Mouse (Mus musculus) forebrain, postnatal 0 days (tissue): Measurements from ENCODE around the gene Galm. TPM values are rescaled to one million over a fixed set of nuclear protein-coding genes. Genes with fewer than 3 reads are reported as not detected.
A peak's percentile ranks its signal among the peaks of the same experiment; 100 is the strongest.
"Not testable (repeated sequence)": the region's sequence is repeated elsewhere in the genome, so short reads cannot be mapped to it uniquely, and the experiment has no call there.

ENCODE experiments used
- ATAC-seq: fragments of 200-750 bp; cut with Nextera tagmentation; 2 replicates; pipeline ENCODE4 v1.8.0; 2017; ENCODE audit warnings: mild to moderate bottlenecking, moderate library complexity
- DNase-seq: peaks from one replicate; pipeline ENCODE4 v3.0.0-alpha.2; 2015
- H3K27ac ChIP-seq: fragments of 300-500 bp; sonication (generic); 2 replicates; pipeline ENCODE4 v1.5.1; 2014; ENCODE audit warnings: low read depth, mild to moderate bottlenecking, antibody characterized with exemption, low read length, moderate library complexity, mixed read lengths
- H3K27me3 ChIP-seq: fragments of 300-500 bp; sonication (generic); 2 replicates; pipeline ENCODE4 v1.6.1; 2014; ENCODE audit warnings: mild to moderate bottlenecking, low read length, mixed read lengths; ENCODE audit not compliant: insufficient read depth
- H3K36me3 ChIP-seq: fragments of 300-500 bp; sonication (generic); 2 replicates; pipeline ENCODE4 v1.6.1; 2014; ENCODE audit warnings: mild to moderate bottlenecking, moderate library complexity; ENCODE audit not compliant: insufficient read depth
- H3K4me1 ChIP-seq: fragments of 300-500 bp; sonication (generic); 2 replicates; pipeline ENCODE4 v1.6.1; 2014; ENCODE audit warnings: antibody characterized with exemption; ENCODE audit not compliant: insufficient read depth
- H3K4me2 ChIP-seq: fragments of 300-500 bp; sonication (generic); 2 replicates; pipeline ENCODE4 v1.6.1; 2014; ENCODE audit warnings: low read depth, mild to moderate bottlenecking, moderate library complexity
- H3K4me3 ChIP-seq: fragments of 300-500 bp; sonication (generic); 2 replicates; pipeline ENCODE4 v1.5.1; 2014; ENCODE audit warnings: low read depth, low read length, mixed read lengths
- H3K9ac ChIP-seq: fragments of 300-500 bp; sonication (generic); 2 replicates; pipeline ENCODE4 v1.6.1; 2014; ENCODE audit warnings: mild to moderate bottlenecking
- H3K9me3 ChIP-seq: fragments of 300-500 bp; sonication (generic); 2 replicates; pipeline ENCODE4 v1.6.1; 2016; ENCODE audit warnings: low read length
- CTCF ChIP-seq: sonication (generic); IDR thresholded peaks from 2 replicates; pipeline ENCODE4 v1.5.1; 2016; ENCODE audit warnings: antibody characterized with exemption, control low read depth, low read depth
- WGBS: fragments of 180-500 bp; shearing (Covaris S2); extraction: QIAGEN DNeasy Blood & Tissue Kit; methylation state at CpG from one replicate; pipeline ENCODE4 v1.1.7; 2014; 5-methylcytosine and 5-hydroxymethylcytosine counted together
- polyA plus RNA-seq: library from polyadenylated mRNA; unstranded; fragments of >200 nt; fragmentation: Nextera tagmentation; extraction: Ambion mirVana; gene quantifications from 2 replicates; pipeline ENCODE4 v1.2.1, GENCODE M21; 2015
- total RNA-seq: library from RNA; depleted of rRNA; stranded (reverse); fragments of >200 nt; gene quantifications from 2 replicates; pipeline ENCODE4 v1.2.3, GENCODE M21; 2014; rRNA removed

Galm gene
- total and polyA plus RNA-seq, 2 experiments from 2014 or later: 1.7 to 2.0 TPM

- ATAC-seq (peak; percentile 99), DNase-seq (peak; percentile 94)
- TF ChIP-seq CTCF: 0 out of 2 replicates have a peak, but pooled peaks have one; percentile 19
- 1% methylated on average over 33 of the region's 33 CpGs for WGBS
- no peaks in the 10 kb centered on the region for H3K27me3 ChIP-seq
- H3K9me3 ChIP-seq: no peaks in the 10 kb centered on the region
- peak within 1 kb of the TSS; percentile 59 for H3K9ac ChIP-seq
- H3K36me3 ChIP-seq: peaks cover 2% of the 10 kb centered on the region; the same call in 1 of the 2 replicates
- H3K4me3 ChIP-seq: peak within 1 kb of the TSS; percentile 61
- no peaks in the 10 kb centered on the region for H3K4me1 ChIP-seq
- peak within 1 kb of the TSS; percentile 71 for H3K4me2 ChIP-seq
- H3K27ac ChIP-seq: peak within 1 kb of the TSS; percentile 86
These were observed 97.2 kb downstream of the Galm start, which contains the start of gene Gemin6 for GRCm38 (mm10) chr17:80224326-80225116. Gene Gemin6 (plus strand): TSS chr17:80224441.

GRCm38 (mm10) chr17:80225142-80225541 is 97.9 kb downstream of the Galm start:
- not testable (repeated sequence) for H3K36me3 ChIP-seq, H3K4me1 ChIP-seq, DNase-seq, H3K9me3 ChIP-seq, ATAC-seq, H3K27me3 ChIP-seq
- peak overlapping the region; percentile 59 for H3K9ac ChIP-seq
- H3K4me2 ChIP-seq: peak overlapping the region; percentile 71
- peak overlapping the region; percentile 61 for H3K4me3 ChIP-seq
- 0 out of 2 replicates have a peak overlapping the region, but pooled peaks have one; percentile 86 for H3K27ac ChIP-seq
- WGBS: 38% methylated on average over 4 of the region's 5 CpGs

- Histone ChIP-seq H3K4me3 (no peak overlapping the region), H3K27ac (no peak overlapping the region)
These were observed 102.1 kb downstream of the Galm start for GRCm38 (mm10) chr17:80229396-80229795.

GRCm38 (mm10) chr17:80233844-80234243 is 106.6 kb downstream of the Galm start:
- H3K4me2 ChIP-seq: no peak overlapping the region
- H3K27me3 ChIP-seq: no peaks in the 10 kb centered on the region
- no peak overlapping the region for H3K27ac ChIP-seq
- TF ChIP-seq CTCF: no peak
- no peak overlapping the region for H3K4me3 ChIP-seq
- no peaks in the 10 kb centered on the region for H3K4me1 ChIP-seq
- H3K9me3 ChIP-seq: no peaks in the 10 kb centered on the region
- DNase-seq (no peak), ATAC-seq (no peak)
- H3K9ac ChIP-seq: no peak overlapping the region
- 88% methylated on average over 5 of the region's 5 CpGs for WGBS
- H3K36me3 ChIP-seq: peaks cover 17% of the 10 kb centered on the region

More at GRCm38 (mm10) chr17:80229396-80229795, 102.1 kb downstream of the Galm start:
- no peak overlapping the region for H3K4me2 ChIP-seq
- DNase-seq: no peak
- no peaks in the 10 kb centered on the region for H3K27me3 ChIP-seq
- no peaks in the 10 kb centered on the region for H3K4me1 ChIP-seq
- no peak overlapping the region for H3K9ac ChIP-seq
- no peaks in the 10 kb centered on the region for H3K9me3 ChIP-seq
- 67% methylated on average over 2 of the region's 2 CpGs for WGBS
- ATAC-seq: no peak
- no peak for TF ChIP-seq CTCF
- peaks cover 2% of the 10 kb centered on the region; the same call in 1 of the 2 replicates for H3K36me3 ChIP-seq

- DNase-seq: no peak
- Histone ChIP-seq H3K4me2 (no peak overlapping the region), H3K27ac (no peak overlapping the region), H3K27me3 (no peaks in the 10 kb centered on the region), H3K9ac (no peak overlapping the region), H3K9me3 (no peaks in the 10 kb centered on the region), H3K36me3 (peaks cover 22% of the 10 kb centered on the region), H3K4me1 (no peaks in the 10 kb centered on the region), H3K4me3 (no peak overlapping the region)
- no peak for TF ChIP-seq CTCF
- no peak for ATAC-seq
- WGBS: 81% methylated on average over 7 of the region's 7 CpGs
These were observed 107.1 kb downstream of the Galm start for GRCm38 (mm10) chr17:80234376-80234775.

Other genes starting within 250 kb of the Galm start
- gene Atl2, start 231.3 kb upstream of the Galm start, total RNA-seq: 28.4 and 34.1 TPM in 2 replicates
- gene Atl2, start 231.3 kb upstream of the Galm start, polyA plus RNA-seq: 16.7 and 27.2 TPM in 2 replicates
- gene Hnrnpll, start 65.1 kb upstream of the Galm start, total RNA-seq: 60.2 and 67.6 TPM in 2 replicates
- gene Hnrnpll, start 65.1 kb upstream of the Galm start, polyA plus RNA-seq: 42.3 and 49.7 TPM in 2 replicates
- 228 and 253 TPM in 2 replicates for gene Srsf7, start 79.8 kb downstream of the Galm start, total RNA-seq
- 251 and 279 TPM in 2 replicates for gene Srsf7, start 79.8 kb downstream of the Galm start, polyA plus RNA-seq
- gene Ttc39d, start 80.0 kb downstream of the Galm start, total RNA-seq: 0.15 and 0.43 TPM in 2 replicates
- 0.05 and 0.19 TPM in 2 replicates for gene Ttc39d, start 80.0 kb downstream of the Galm start, polyA plus RNA-seq
- 13.9 and 14.0 TPM in 2 replicates for gene Gemin6, start 97.0 kb downstream of the Galm start, total RNA-seq
- 23.5 and 24.9 TPM in 2 replicates for gene Gemin6, start 97.0 kb downstream of the Galm start, polyA plus RNA-seq
- 26.4 and 33.2 TPM in 2 replicates for gene Morn2, start 162.7 kb downstream of the Galm start, total RNA-seq
- gene Morn2, start 162.7 kb downstream of the Galm start, polyA plus RNA-seq: 42.2 and 47.8 TPM in 2 replicates
- 72.1 and 72.4 TPM in 2 replicates for gene Dhx57, start 163.0 kb downstream of the Galm start, total RNA-seq
- 26.1 and 33.7 TPM in 2 replicates for gene Dhx57, start 163.0 kb downstream of the Galm start, polyA plus RNA-seq
- 1.5 and 6.2 TPM in 2 replicates for gene Arhgef33, start 179.9 kb downstream of the Galm start, total RNA-seq
- 1.6 and 1.8 TPM in 2 replicates for gene Arhgef33, start 179.9 kb downstream of the Galm start, polyA plus RNA-seq
- not detected in 2 replicates for gene Gm10190, start 246.1 kb downstream of the Galm start, total RNA-seq
- gene Gm10190, start 246.1 kb downstream of the Galm start, polyA plus RNA-seq: 3.5 and 3.9 TPM in 2 replicates